Mouse (Mus musculus) hindbrain, embryonic 11.5 days (tissue): ENCODE results near the gene Ppcs. TPM values are rescaled to one million over a fixed set of nuclear protein-coding genes. Genes with fewer than 3 reads are reported as not detected.

Source experiments
- ATAC-seq: fragments of 200-750 bp; cut with Nextera tagmentation; 2 replicates; pipeline ENCODE4 v1.8.0; 2017; ENCODE audit warnings: mild to moderate bottlenecking, moderate TSS enrichment, moderate library complexity; ENCODE audit not compliant: low FRiP score
- DNase-seq: peaks from one replicate; pipeline ENCODE4 v3.0.0-alpha.2; 2015; ENCODE audit warnings: low spot score
- H3K27ac ChIP-seq: fragments of 300-500 bp; sonication (generic); 2 replicates; pipeline ENCODE4 v1.5.1; 2014; ENCODE audit warnings: mild to moderate bottlenecking, low read depth, low read length
- H3K27me3 ChIP-seq: fragments of 300-500 bp; sonication (generic); 2 replicates; pipeline ENCODE4 v1.6.1; 2014; ENCODE audit warnings: mild to moderate bottlenecking, low read length, moderate library complexity, mixed read lengths; ENCODE audit not compliant: control insufficient read depth, insufficient read depth
- H3K36me3 ChIP-seq: fragments of 300-500 bp; sonication (generic); 2 replicates; pipeline ENCODE4 v1.6.1; 2014; ENCODE audit warnings: mild to moderate bottlenecking, low read length, moderate library complexity, mixed read lengths; ENCODE audit not compliant: control insufficient read depth, insufficient read depth
- H3K4me1 ChIP-seq: fragments of 300-500 bp; sonication (generic); replicated peaks from 2 replicates; pipeline ENCODE4 v1.6.1; 2014; ENCODE audit warnings: low read length, mixed read lengths; ENCODE audit not compliant: control insufficient read depth, insufficient read depth
- H3K4me2 ChIP-seq: fragments of 300-500 bp; sonication (generic); replicated peaks from 2 replicates; pipeline ENCODE4 v1.6.1; 2014; ENCODE audit warnings: mild to moderate bottlenecking, low read depth, low read length
- H3K4me3 ChIP-seq: fragments of 300-500 bp; sonication (generic); 2 replicates; pipeline ENCODE4 v1.5.1; 2014; ENCODE audit warnings: low read depth, low read length
- H3K9ac ChIP-seq: fragments of 300-500 bp; sonication (generic); 2 replicates; pipeline ENCODE4 v1.6.1; 2014; ENCODE audit warnings: low read depth, low read length
- H3K9me3 ChIP-seq: fragments of 300-500 bp; sonication (generic); 2 replicates; pipeline ENCODE4 v1.6.1; 2016; ENCODE audit warnings: low read length; ENCODE audit not compliant: control insufficient read depth
- WGBS: fragments of 180-500 bp; shearing (Covaris S2); extraction: QIAGEN DNeasy Blood & Tissue Kit; methylation state at CpG from one replicate; pipeline ENCODE4 v1.1.7; 2014; 5-methylcytosine and 5-hydroxymethylcytosine counted together
- polyA plus RNA-seq: library from polyadenylated mRNA; unstranded; fragments of >200 nt; fragmentation: Nextera tagmentation; extraction: Ambion mirVana; gene quantifications from 2 replicates; pipeline ENCODE4 v1.2.1, GENCODE M21; 2014

Ppcs gene
- polyA plus RNA-seq, 1 experiment from 2014 or later: 25.5 TPM

GRCm38 (mm10) chr4:119453533-119453932 lies 31.3 kb upstream of the Ppcs start:
- peak; percentile 58 for DNase-seq
- WGBS: 31% methylated on average over 6 of the region's 6 CpGs
- no peak overlapping the region; the same call in 1 of the 2 replicates for H3K4me2 ChIP-seq

DNA sequence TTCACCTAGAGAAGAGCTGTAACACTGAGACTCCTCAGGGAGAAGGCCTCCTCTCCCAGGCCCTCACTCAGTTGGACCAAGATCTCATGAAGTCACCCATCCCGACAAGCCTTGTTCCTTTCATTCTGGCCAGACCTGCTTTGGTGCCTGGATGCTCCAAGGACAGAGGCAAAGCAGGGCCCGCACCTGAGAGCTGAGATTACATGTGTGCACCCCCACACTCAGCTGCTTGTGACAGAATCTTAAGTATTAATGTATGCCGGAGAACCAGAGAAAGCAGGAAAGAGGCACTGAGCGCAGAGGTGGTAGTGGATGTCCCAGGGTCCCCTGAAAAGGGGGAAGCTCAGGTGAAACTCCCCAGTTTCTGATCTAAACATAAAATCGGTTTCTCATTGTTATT lies 30.9 kb upstream of the Ppcs start:
- Histone ChIP-seq H3K4me3 (no peak overlapping the region), H3K27ac (no peak overlapping the region), H3K9ac (no peak overlapping the region), H3K27me3 (no peaks in the 10 kb centered on the region), H3K4me1 (no peaks in the 10 kb centered on the region), H3K4me2 (no peak overlapping the region), H3K36me3 (no peaks in the 10 kb centered on the region), H3K9me3 (no peaks in the 10 kb centered on the region)
- DNase-seq (peak; percentile 6), ATAC-seq (peak; percentile 34)
- 71% methylated on average over 5 of the region's 5 CpGs for WGBS

More at GRCm38 (mm10) chr4:119453533-119453932, 31.3 kb upstream of the Ppcs start:
- H3K4me3 ChIP-seq: no peak overlapping the region
- H3K27ac ChIP-seq: no peak overlapping the region
- H3K9me3 ChIP-seq: no peaks in the 10 kb centered on the region
- no peaks in the 10 kb centered on the region for H3K4me1 ChIP-seq
- no peak overlapping the region for H3K9ac ChIP-seq
- H3K36me3 ChIP-seq: no peaks in the 10 kb centered on the region
- no peaks in the 10 kb centered on the region for H3K27me3 ChIP-seq
- peak; percentile 75 for ATAC-seq

GRCm38 (mm10) chr4:119450436-119450835 lies 28.2 kb upstream of the Ppcs start:
- H3K4me3 ChIP-seq: no peak overlapping the region
- WGBS: 69% methylated on average over 7 of the region's 7 CpGs
- no peak overlapping the region for H3K4me2 ChIP-seq

DNA sequence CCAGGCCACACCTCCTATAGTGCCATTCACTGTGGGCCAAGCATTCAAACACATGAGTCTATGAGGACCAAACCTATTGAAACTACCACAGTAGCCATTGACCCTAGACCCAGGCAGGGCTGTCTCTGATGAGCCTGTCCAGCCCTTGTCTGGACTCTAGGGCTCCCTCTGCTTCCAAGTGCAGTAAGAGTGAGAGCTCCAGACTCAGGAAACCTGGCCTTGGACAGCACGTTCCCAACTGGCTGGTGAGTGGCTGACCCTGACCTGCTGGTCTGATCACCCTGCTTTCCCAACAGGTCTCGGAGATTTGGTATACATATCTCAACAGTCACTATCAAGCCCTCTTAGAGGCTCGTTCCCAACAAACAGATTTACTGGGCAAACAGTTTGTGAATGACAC lies 25.6 kb upstream of the Ppcs start:
- Histone ChIP-seq H3K4me2 (no peak overlapping the region), H3K4me1 (no peaks in the 10 kb centered on the region), H3K36me3 (no peaks in the 10 kb centered on the region), H3K27ac (no peak overlapping the region), H3K4me3 (no peak overlapping the region), H3K9ac (no peak overlapping the region), H3K27me3 (no peaks in the 10 kb centered on the region), H3K9me3 (no peaks in the 10 kb centered on the region)
- no peak for ATAC-seq
- 83% methylated on average over 3 of the region's 3 CpGs for WGBS
- no peak for DNase-seq

More at GRCm38 (mm10) chr4:119450436-119450835, 28.2 kb upstream of the Ppcs start:
- Histone ChIP-seq H3K27ac (no peak overlapping the region), H3K27me3 (no peaks in the 10 kb centered on the region), H3K36me3 (no peaks in the 10 kb centered on the region), H3K9me3 (no peaks in the 10 kb centered on the region), H3K9ac (no peak overlapping the region), H3K4me1 (no peaks in the 10 kb centered on the region)
- DNase-seq (no peak), ATAC-seq (no peak)

- DNase-seq (no peak), ATAC-seq (no peak)
- Histone ChIP-seq H3K27ac (no peak overlapping the region), H3K4me2 (no peak overlapping the region), H3K27me3 (no peaks in the 10 kb centered on the region), H3K36me3 (no peaks in the 10 kb centered on the region), H3K4me3 (no peak overlapping the region), H3K4me1 (no peaks in the 10 kb centered on the region), H3K9ac (no peak overlapping the region), H3K9me3 (no peaks in the 10 kb centered on the region)
- WGBS: 90% methylated on average over 6 of the region's 6 CpGs
Observed at GRCm38 (mm10) chr4:119447261-119447660, 25.0 kb upstream of the Ppcs start.

GRCm38 (mm10) chr4:119442539-119442938 lies 20.3 kb upstream of the Ppcs start:
- WGBS: 43% methylated on average over 6 of the region's 6 CpGs
- H3K4me2 ChIP-seq: no peak overlapping the region
- ATAC-seq: no peak

GRCm38 (mm10) chr4:119441836-119442235 lies 19.6 kb upstream of the Ppcs start:
- Histone ChIP-seq H3K9me3 (no peaks in the 10 kb centered on the region), H3K4me2 (no peak overlapping the region), H3K27ac (no peak overlapping the region), H3K4me3 (no peak overlapping the region), H3K36me3 (no peaks in the 10 kb centered on the region), H3K9ac (no peak overlapping the region), H3K27me3 (no peaks in the 10 kb centered on the region), H3K4me1 (no peaks in the 10 kb centered on the region)
- ATAC-seq (no peak), DNase-seq (no peak)
- WGBS: 96% methylated on average over 4 of the region's 4 CpGs

More at GRCm38 (mm10) chr4:119442539-119442938, 20.3 kb upstream of the Ppcs start:
- Histone ChIP-seq H3K9me3 (no peaks in the 10 kb centered on the region), H3K27me3 (no peaks in the 10 kb centered on the region), H3K4me1 (no peaks in the 10 kb centered on the region), H3K9ac (no peak overlapping the region), H3K27ac (no peak overlapping the region), H3K4me3 (no peak overlapping the region), H3K36me3 (no peaks in the 10 kb centered on the region)
- DNase-seq: no peak

DNA sequence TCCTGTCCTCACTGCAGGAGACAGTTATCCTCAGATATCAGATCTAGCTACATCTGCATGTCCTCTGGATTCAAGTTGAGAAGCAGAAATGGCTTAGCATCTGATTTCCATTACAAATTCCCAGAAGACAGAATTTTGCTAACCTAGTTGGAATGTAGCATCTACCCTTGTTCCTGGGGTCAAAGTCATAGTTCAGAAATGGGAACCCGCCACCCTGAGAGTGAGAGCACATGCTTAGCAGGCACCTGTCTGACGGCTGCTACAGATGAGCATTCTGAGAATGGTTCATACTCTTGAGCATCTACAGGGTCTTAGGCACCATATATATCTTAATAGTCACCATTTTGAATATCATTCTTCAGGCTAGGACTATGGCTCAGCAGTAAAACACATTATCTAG lies 15.7 kb upstream of the Ppcs start:
- Histone ChIP-seq H3K36me3 (no peaks in the 10 kb centered on the region), H3K4me3 (no peak overlapping the region), H3K27me3 (no peaks in the 10 kb centered on the region), H3K9ac (no peak overlapping the region), H3K27ac (no peak overlapping the region), H3K4me1 (no peaks in the 10 kb centered on the region), H3K4me2 (no peak overlapping the region), H3K9me3 (no peaks in the 10 kb centered on the region)
- WGBS: 88% methylated on average over 2 of the region's 2 CpGs
- DNase-seq (no peak), ATAC-seq (no peak)

- H3K36me3 ChIP-seq: no peaks in the 10 kb centered on the region
- no peak overlapping the region for H3K27ac ChIP-seq
- ATAC-seq (no peak), DNase-seq (peak; percentile 26)
- H3K27me3 ChIP-seq: no peaks in the 10 kb centered on the region; the same call in 1 of the 2 replicates
- H3K4me1 ChIP-seq: no peaks in the 10 kb centered on the region
- H3K9ac ChIP-seq: no peak overlapping the region
- H3K9me3 ChIP-seq: no peaks in the 10 kb centered on the region
- 36% methylated on average over 5 of the region's 5 CpGs for WGBS
- H3K4me2 ChIP-seq: no peak overlapping the region
- H3K4me3 ChIP-seq: no peak overlapping the region
Observed at GRCm38 (mm10) chr4:119430678-119431077, 8.5 kb upstream of the Ppcs start.
